Mouse (Mus musculus) urinary bladder, postnatal 4 days (tissue): ENCODE measurements around the gene Mmrn2.

Experiments used
- DNase-seq, 2 experiments: peaks; one replicate each; pipeline ENCODE4 v3.0.0; 2021 to 2022; ENCODE audit warnings: low spot score in 2 of 2

The Mmrn2 gene

DNA sequence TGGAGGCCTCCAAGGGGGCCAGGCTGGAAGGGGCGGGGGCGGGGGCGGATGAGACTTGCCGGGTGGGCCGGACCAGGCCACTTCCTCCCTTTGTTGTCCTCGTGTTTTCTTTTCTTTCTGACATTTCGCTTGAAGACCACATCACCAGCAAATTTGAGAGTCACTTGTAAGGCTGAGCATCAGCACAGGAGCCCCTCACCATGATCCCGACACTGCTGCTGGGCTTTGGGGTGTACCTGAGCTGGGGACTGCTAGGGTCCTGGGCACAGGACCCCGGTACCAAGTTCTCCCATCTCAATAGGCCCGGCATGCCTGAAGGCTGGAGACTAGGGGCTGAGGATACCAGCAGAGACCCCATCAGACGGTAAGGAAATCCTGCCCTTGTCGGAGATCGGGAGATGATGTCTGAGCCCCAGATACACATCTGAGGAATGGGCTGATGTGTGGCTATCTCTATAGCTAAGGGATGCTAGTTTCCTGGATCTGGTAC lies at the start of gene Mmrn2:
TSS of gene Mmrn2 (plus strand) at position 51 of the 490 bp plus-strand sequence.
- DNase-seq = no peak

DNA sequence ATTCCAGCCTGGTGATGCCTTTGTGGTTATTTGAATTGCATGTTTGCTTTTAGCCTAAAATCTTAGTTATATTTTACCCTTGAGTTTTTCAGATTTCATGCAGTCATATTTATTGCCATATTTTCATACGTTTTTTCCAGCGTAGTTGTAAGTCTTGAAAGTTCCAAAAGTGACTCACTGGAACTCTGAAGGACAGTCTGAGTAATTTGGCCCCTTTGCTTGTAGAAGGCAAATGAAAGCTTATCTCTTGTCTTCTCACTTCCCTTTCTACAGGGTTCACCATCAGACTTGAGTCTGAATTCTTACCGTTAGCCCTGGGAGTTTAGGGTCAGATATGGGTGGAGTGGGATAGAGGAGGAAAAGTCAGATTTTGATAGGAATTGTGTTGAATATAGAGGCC lies 48.7 kb upstream of the Mmrn2 start:
- no peak for DNase-seq

DNA sequence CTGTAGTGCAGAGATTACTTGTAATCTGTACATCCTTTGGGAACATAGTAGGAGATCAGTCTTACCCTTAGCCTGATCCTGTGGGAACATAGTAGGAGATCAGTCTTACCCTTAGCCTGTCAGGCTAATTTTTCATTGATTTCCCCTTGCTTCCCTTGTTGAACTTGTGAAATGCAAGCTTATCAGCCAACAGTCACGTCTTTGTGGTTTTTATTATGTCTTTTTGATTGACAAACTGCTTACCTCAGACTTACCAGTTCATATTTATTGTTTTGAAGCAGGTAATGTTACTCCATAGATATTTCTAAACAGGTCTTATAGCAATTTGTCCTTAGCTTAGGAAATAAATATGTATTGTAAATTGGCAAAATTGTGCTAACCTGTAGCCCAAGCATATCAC lies 47.6 kb upstream of the Mmrn2 start:
- no peak for DNase-seq

DNA sequence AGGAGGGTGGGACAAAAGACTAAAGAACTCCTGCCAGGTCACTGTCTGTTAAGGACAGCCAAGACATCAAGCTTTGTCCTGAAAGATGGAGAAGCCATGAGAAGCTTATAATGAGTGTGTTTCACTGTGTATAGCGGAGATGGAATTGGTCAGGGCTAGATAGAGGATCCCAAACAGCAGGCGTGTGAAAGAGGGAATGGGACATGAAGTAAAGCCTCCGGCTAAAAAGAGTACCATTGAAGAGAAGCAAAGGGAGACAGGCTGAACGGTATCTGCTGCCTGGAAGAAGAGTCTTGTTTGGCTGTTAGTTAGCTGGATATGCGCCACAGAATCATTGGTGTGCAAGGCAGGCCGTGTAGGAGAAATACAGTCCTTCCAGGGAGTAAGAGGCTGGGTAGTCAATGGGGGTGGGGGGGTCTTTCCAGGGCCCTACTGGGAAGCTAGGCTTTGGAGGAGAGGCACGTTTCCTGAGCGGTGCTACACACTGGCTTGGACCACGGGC lies 44.6 kb upstream of the Mmrn2 start:
- no peak for DNase-seq

DNA sequence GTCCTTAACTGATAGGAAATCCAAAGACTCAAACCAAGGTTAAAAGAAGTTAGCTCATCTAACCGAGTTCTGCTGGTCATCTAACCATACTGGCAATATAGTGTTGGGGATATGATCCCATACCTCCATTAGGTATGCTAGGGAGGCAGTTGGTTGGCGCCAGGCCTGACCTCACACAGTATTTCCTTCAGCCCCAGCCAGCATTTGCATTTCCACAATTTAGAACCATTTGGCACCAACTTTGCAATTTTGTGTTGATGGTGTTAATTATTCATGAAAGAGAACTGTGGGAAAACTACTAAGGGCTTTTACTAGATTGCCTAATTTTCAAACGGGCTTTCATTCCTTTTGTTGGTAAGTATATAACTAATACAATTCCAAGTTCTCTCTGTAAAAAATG lies 43.4 kb upstream of the Mmrn2 start:
- no peak for DNase-seq

DNA sequence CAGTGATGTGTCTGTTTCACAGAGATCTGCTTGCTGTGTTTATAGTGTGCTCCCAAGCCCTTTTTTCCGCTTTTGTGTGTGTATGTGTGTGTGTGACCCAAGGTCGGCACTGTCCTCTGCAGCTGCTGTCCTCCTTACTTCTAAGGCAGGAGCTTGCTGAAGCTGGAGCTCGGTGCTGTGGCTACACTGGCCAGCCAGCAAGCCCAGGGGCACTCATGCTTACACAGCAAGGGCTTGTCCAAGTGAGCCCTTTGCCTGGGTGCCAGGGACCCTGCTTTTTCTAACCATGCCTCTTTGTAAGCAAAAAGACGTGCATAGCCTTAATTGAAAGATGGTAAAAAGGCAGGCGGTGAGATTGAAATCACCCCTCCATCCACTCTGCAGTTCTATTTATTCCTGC lies 42.8 kb upstream of the Mmrn2 start:
- DNase-seq = no peak

DNA sequence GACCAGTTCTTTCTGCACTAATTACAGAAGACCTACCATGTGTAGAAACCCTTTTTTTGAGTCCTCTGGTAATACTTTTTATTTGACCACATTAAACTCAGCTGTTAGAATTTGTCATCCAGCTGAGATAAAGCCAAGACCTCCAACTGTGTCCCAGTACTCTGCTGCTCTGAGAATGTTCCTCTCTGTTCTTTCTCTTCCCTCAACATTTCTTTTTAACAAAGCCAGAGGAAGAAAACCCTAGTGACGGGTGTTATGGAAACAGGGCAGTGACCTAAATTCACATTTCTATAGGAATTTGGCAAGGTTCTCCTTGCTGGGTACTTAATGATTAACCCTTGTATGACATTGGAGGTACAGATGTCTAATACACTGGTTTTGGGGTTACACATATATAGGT lies 35.8 kb upstream of the Mmrn2 start:
- no peak for DNase-seq

DNA sequence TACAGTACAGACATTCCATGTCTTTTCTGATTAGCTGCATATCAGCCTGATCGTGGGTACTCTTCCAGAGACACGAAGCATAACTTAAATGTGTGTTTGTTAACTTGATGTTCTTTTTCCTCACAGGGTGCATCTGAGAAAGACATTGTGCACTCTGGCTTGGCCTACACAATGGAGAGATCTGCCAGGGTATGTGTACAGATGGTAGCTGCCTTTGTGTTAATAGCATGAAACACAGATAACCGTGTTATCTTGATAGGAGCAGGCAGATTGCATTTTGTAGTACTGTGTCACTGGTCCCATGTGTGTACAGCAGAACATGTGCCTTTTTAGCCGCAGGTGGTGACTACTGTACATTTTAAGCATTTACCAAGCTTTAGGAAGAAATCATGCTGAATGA lies 33.3 kb upstream of the Mmrn2 start:
- DNase-seq = no peak

DNA sequence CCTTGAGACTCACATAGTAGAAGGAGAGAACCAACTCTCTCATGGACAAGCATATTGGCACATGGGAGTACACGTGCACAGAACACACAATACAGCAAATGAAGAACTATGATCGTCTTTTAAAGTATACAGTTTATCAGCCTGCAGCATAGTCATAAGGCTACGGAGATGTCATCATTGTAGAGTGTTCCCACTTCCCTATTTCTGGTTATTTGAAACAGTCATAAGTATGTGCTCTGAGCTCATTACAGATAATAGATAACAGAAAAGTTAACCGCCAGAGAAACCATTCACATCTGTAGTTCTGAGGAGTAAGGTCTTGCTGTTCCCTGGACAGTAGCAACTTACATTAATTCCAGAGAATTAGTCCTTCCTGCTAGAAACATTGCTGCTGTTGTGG lies 32.2 kb upstream of the Mmrn2 start:
- DNase-seq = no peak

DNA sequence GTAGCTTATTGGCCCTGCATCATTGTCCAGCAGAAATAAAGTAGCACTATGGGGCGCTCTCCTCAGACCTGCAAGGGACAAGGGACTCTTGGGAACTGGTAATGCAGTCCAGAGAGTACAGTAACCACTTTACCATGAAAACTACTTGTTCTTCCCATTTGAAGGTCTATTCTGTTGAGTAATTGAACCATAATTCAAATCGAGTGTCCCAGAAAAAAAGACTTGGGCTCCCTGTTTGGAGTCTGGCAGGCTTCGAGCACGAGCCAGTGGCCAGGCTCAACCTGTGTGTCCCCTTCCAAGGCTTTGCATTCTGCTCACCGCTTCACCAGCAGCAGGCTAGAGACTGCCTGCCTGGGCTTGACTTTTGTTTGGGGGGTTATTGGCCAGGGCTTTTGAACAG lies 30.9 kb upstream of the Mmrn2 start:
- DNase-seq = no peak

DNA sequence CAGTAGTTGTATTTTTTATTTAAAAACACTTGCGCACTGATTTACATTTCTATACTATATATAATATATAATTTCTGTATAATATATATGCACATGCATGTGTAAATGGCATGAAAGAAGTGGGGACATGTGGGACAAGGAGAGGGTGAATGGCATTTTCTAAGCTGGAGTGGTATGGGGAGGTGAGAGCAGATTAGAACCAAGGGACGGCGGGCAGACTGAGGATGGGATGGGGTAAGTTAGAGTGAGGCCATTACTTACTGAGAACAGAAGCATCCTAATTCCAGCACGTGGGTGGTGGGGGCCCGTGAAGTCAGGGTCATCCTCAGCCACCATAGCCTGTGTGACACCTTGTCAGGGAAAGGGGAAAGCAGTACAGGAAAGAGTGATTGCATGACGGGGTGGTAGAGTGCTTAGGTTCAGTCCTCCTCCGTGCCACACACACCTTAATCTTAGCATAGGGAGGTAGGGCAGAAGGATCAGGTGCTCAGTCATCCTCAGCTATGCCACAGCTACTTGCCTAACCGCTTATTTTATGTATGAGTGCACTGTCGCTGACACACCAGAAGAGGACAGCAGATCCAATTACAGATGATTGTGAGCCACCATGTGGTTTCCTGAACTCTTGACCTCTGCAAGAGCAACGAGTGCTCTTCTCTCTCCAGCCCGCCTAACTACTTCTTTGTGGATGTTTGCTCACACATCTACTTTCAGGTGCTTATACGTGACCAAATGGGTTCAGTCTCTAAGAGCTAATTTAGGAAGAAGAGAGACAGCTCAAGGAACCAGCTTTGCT lies 29.3 kb upstream of the Mmrn2 start:
- DNase-seq = no peak

DNA sequence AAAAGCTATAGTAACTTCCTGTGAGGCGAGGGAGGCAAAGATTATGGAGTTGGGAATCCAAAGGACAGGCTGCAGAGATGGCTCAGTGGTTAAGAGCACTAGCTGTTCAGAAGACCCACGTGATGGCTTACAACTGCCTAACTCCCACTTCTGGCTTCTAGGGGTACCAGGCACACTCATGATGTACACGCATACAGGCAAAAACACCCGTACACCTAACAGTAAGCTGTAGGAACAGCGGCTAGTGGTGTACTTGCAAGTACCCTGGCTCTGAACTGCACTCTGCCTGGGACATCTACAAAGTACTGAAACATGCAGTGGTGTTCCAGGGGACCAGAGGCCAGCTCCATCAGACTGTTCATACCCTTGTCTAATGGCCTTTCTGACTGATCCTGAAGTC lies 28.2 kb upstream of the Mmrn2 start:
- no peak for DNase-seq

DNA sequence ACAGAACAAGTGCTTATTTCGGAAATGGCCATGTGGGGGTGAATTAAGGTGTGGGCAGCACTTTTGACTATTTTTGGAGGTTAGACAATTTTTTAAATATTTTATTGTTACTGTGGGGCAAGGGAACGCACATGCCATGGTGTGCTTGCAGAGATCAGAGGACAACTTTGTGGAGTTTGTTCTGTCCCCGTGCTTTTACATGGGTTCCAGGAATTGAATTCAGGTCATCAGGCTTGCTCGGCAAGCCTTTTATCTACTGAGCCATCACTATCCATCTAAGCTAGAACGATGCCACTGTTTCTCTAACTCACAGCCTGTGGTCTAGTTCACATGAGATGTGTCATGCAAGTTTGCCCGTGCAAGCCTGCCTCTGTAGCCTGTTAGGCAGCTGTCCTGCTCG lies 27.0 kb upstream of the Mmrn2 start:
- DNase-seq = no peak

DNA sequence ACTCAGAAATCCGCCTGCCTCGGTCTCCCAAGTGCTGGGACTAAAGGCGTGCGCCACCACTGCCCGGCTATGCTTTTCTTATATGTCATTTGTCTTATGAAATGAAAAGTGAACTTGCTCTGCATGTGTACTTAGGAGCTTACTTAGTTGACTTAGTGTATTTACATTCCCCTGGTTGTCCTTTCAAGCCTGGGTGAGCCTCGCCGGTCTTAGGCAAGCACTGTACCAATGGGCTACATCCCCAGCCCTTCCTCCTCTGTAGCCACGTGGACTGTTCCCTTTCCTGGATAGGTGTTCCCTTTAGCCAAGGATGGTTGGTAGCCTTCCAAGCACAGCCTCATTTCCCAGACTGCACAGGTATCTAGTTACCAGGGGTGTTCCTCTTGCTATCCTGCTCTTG lies 26.3 kb upstream of the Mmrn2 start:
- DNase-seq = no peak

DNA sequence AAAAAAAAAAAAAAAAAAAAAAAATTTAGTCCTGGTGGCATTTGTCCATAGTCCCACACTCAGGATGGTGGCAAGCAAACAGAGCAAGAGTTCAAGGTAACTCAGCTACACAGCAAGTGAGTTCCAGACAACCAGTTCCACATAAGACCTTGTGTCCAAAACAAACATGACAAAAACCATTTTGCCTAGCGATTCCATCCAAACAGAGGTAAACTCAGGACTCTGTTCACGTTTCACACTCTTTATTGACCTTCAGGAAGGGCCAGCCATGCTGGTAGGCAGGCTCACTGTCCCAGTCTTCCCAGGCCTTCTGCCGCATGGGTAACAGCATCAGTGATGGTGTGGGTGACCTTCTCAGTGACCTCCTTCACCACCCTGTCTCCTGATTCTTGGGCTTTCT lies 23.6 kb upstream of the Mmrn2 start:
- no peak for DNase-seq

DNA sequence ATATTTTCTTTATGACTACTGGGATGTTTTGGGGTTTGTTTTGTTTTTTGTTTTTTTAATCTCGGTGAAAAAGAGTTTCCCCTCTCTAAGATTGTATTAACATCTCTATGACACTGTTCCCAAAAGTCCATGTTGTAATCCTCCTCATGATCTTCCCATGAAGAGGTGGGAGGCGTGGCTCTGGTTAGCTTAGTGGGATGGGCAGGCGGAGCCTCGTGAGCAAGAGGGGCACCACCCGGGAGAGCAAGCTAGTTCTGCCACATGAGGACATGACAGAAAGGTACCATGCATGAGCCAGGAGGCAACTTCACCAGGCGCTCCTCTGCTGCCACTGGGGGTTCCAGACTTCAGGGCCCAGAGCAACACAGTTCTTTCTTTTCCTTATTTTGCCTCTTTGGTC lies 22.7 kb upstream of the Mmrn2 start:
- no peak for DNase-seq

DNA sequence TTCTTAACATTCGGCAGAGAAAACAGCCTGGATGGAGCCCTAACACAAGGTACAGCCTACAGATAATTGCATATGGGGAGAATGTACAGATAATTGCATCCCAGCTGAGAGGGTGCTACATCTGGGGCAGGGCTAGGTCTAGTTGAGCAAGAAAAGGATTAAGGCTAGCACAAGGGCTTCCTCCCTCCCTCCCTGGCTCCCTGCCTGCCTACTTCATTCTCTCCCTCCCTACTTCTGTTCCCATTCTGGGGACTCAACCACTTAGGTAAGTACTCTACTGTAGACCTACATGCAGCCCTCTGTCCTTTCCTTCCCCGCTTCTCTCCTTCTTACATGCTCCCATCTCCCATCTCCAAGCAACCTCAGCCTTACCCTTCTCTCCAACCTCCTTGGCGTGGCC lies 21.9 kb upstream of the Mmrn2 start:
- DNase-seq = no peak

DNA sequence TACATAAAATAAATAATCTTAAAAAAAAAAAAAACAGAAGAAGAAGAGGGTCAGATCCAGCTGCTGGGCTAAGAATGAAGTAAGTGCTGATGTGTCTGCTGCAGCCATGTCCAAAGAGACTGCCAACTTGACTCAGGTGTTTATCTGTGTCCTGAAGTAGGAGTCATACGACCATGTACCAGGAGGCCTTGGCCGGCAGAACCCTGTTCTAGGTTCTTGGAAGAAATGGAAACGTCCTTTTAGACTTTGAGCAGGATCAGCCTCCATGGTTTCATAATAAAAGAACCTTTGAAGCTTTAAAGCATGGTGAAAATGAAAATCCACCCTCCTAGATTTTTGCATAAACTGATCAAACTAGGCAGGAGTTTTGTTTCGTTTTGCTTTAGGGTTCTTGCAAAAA lies 20.8 kb upstream of the Mmrn2 start:
- no peak for DNase-seq

DNA sequence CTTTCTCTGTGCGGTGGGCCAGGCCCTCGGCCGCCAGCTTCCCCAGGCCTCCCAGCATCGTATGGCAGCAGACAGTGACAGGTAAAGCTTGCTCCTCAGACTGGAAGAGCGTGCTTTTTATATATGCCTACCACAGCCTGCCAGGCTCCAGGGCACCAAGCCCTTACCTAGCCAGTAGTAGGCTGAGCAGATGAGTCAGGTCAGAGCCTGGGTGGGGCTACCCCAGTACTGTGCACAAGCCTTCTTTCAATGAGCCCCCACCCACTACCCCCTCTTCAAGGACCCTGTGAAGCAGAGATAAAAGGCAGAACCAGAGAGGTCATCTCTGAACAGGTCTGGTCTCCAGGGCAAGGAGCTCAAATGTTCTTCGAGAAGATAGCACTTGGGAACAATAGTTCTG lies 20.0 kb upstream of the Mmrn2 start, which contains the start of gene Fam25c:
TSS of gene Fam25c (minus strand) at position 133 of the 400 bp plus-strand sequence.
- DNase-seq = no peak

DNA sequence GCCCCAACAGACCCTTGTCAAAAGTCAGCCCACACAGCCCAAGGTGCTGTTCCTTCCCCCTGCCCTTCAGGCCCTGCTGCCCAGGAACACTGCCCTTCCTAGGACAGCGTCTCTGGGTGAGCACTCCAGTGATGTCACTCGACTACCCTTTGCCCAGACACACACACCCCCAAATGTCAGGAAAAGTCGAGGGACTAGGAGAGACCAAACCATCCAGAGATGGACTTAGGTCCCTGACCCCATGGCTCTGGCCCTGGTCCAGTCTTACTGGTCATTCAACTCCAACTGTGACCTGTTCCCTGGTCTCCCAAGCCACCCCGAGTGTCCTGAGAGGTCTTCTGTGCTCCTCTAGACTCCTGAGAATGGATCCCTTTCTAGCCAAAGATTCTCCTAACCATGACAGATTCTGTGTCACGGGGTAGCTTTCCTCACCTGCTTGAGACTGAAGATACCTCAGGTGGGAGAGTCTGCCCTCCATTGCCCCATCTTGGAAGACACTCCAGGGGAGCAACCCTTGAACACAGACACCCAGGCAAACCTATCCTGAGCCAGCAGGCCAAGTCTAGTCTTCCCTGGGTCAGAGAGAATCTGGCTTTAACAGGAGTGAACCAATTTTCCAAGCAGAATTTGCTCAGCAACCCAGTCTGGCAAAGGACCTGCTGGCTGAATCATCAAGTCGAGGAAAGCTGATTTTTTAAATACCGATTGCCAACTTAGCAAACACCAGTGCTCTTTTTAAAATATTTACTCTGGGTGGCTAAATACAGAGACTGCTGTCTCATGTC lies 17.4 kb upstream of the Mmrn2 start:
- DNase-seq = no peak

DNA sequence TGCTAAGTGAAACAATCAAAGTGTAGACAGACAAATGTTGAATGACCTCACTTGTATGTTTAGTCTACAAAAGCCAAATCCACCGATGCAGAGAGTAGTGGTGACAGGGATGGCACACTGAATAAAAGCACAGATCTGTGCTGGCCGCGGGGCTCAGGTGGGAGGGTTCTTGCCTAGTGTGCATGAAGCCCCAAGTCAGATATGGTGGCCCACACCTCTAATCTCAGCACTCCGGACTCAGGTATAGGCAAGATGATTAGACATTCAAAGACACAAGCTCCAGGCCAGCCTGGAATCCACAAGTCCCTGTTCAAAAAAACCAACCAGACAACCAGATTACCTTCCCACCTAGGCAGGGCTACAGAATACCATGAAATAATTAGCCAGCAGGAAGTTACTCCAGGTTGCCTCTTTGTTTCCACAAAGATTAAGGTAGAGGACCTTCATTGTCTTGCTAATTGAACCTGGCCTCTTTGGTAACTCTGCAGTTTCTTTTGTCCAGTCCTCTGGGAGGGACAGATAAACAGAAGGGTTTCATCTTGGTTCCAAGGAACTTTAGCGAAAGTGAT lies 15.5 kb upstream of the Mmrn2 start:
- DNase-seq = no peak

DNA sequence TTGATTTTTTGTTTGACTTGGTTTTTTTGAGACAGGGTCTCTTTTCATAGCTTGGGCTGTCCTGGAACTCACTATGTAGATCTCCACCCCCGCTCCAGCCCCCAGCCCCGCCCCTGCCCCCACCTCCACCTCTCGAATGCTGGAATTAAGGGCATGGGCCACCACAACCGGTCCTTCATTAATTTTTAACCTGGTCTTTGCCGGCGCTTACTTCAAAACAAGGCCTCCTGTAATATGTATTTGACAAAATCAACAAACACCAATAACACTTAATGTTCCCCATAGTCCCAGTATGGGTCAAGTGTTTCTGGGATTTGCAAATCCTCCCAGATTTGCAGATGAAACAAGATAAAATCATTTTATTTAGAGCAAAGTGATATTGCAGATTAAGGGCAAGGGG lies 15.0 kb upstream of the Mmrn2 start:
- no peak for DNase-seq

DNA sequence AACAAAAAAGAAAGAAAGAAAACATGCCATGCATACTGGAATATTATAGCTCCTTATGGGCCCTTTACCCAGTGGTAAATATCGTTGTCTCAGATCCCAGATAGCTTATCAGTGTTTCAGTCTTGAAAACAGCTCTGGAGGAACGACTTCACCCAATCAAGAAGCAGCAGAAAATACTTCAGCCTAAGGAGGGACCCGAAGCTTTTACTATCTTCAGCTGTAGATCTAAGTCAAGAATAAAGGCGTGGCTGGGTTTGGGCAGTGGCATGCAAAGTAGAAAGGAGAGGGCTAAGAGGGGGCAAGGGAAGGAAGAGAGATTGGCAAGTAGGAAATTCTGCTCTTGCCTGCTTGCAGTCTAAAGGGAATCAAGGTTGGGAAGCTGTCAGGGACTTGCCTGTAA lies 13.1 kb upstream of the Mmrn2 start:
- DNase-seq = no peak
